Mouse (Mus musculus) erythroblast, adult 5-6 weeks (primary cell): ENCODE results near the gene Cep89. TPM values are rescaled to one million over a fixed set of nuclear protein-coding genes. Genes with fewer than 3 reads are reported as not detected.

Experiments
- ATAC-seq: replicated peaks from 2 replicates; pipeline ENCODE4 v1.8.0; 2016; ENCODE audit warnings: moderate number of reproducible peaks, mild to moderate bottlenecking, moderate TSS enrichment, inconsistent platforms; ENCODE audit not compliant: poor library complexity, low FRiP score, severe bottlenecking
- total RNA-seq, 2 experiments: library from RNA; stranded (forward) in 1 of 2; stranded (reverse) in 1 of 2; fragments of 150-400 nt in 1 of 2; fragments of 200-764, 138-1000 nt in 1 of 2; gene quantifications; 2 replicates each; pipeline versions ENCODE4 v1.2.3 to v1.2.4; 2015 to 2017; ENCODE audit warnings: low replicate concordance in 2 of 2

Cep89 gene
- total RNA-seq, 2 experiments from 2014 or later: 11.7 to 18.1 TPM

GRCm38 (mm10) chr7:35467856-35468255 lies 71.0 kb downstream of the Cep89 start:
- no peak for ATAC-seq

GRCm38 (mm10) chr7:35470794-35471193 lies 74.0 kb downstream of the Cep89 start:
- ATAC-seq: no peak

- no peak for ATAC-seq
Measured at GRCm38 (mm10) chr7:35476457-35476856, 79.6 kb downstream of the Cep89 start.

GRCm38 (mm10) chr7:35485126-35485525 lies 88.3 kb downstream of the Cep89 start:
- ATAC-seq: no peak

GRCm38 (mm10) chr7:35486553-35486952 lies 89.7 kb downstream of the Cep89 start:
- no peak for ATAC-seq

Other genes with a start within 250 kb of the Cep89 start
- gene Slc7a10, start 210.7 kb upstream of the Cep89 start, total RNA-seq (2015; ENCODE audit: low replicate concordance): not detected in 2 replicates
- not detected in 2 replicates for gene Slc7a10, start 210.7 kb upstream of the Cep89 start, total RNA-seq (2017; ENCODE audit: low replicate concordance)
- gene Lrp3, start 181.5 kb upstream of the Cep89 start, total RNA-seq (2015; ENCODE audit: low replicate concordance): not detected in 2 replicates
- gene Lrp3, start 181.5 kb upstream of the Cep89 start, total RNA-seq (2017; ENCODE audit: low replicate concordance): not detected in 2 replicates
- 0.77 and 3.3 TPM in 2 replicates for gene Gpatch1, start 78.6 kb upstream of the Cep89 start, total RNA-seq (2015; ENCODE audit: low replicate concordance)
- gene Gpatch1, start 78.6 kb upstream of the Cep89 start, total RNA-seq (2017; ENCODE audit: low replicate concordance): 2.0 and 3.1 TPM in 2 replicates
- gene Rhpn2, start 62.9 kb upstream of the Cep89 start, total RNA-seq (2015; ENCODE audit: low replicate concordance): not detected in 2 replicates
- gene Rhpn2, start 62.9 kb upstream of the Cep89 start, total RNA-seq (2017; ENCODE audit: low replicate concordance): not detected in 2 replicates
- gene Faap24, start 199 bp upstream of the Cep89 start, total RNA-seq (2015; ENCODE audit: low replicate concordance): 3.8 and 8.4 TPM in 2 replicates
- 7.8 and 11.0 TPM in 2 replicates for gene Faap24, start 199 bp upstream of the Cep89 start, total RNA-seq (2017; ENCODE audit: low replicate concordance)
- gene Slc7a9, start 51.8 kb downstream of the Cep89 start, total RNA-seq (2015; ENCODE audit: low replicate concordance): not detected in 2 replicates
- not detected in 2 replicates for gene Slc7a9, start 51.8 kb downstream of the Cep89 start, total RNA-seq (2017; ENCODE audit: low replicate concordance)
- gene Tdrd12, start 140.7 kb downstream of the Cep89 start, total RNA-seq (2015; ENCODE audit: low replicate concordance): not detected in 2 replicates
- 0.94 TPM in 1 of 2 replicates, not detected in the other for gene Tdrd12, start 140.7 kb downstream of the Cep89 start, total RNA-seq (2017; ENCODE audit: low replicate concordance)
- 55.3 and 55.8 TPM in 2 replicates for gene Nudt19, start 159.3 kb downstream of the Cep89 start, total RNA-seq (2015; ENCODE audit: low replicate concordance)
- gene Nudt19, start 159.3 kb downstream of the Cep89 start, total RNA-seq (2017; ENCODE audit: low replicate concordance): 10.0 and 24.4 TPM in 2 replicates
- gene Rgs9bp, start 188.5 kb downstream of the Cep89 start, total RNA-seq (2015; ENCODE audit: low replicate concordance): 0.42 and 1.7 TPM in 2 replicates
- 0.14 and 0.68 TPM in 2 replicates for gene Rgs9bp, start 188.5 kb downstream of the Cep89 start, total RNA-seq (2017; ENCODE audit: low replicate concordance)
- gene Ankrd27, start 189.2 kb downstream of the Cep89 start, total RNA-seq (2015; ENCODE audit: low replicate concordance): 11.5 and 35.4 TPM in 2 replicates
- 12.3 and 20.6 TPM in 2 replicates for gene Ankrd27, start 189.2 kb downstream of the Cep89 start, total RNA-seq (2017; ENCODE audit: low replicate concordance)